8 mouse cellular contexts compared by ENCODE assay signal in the genomic region with DNA sequence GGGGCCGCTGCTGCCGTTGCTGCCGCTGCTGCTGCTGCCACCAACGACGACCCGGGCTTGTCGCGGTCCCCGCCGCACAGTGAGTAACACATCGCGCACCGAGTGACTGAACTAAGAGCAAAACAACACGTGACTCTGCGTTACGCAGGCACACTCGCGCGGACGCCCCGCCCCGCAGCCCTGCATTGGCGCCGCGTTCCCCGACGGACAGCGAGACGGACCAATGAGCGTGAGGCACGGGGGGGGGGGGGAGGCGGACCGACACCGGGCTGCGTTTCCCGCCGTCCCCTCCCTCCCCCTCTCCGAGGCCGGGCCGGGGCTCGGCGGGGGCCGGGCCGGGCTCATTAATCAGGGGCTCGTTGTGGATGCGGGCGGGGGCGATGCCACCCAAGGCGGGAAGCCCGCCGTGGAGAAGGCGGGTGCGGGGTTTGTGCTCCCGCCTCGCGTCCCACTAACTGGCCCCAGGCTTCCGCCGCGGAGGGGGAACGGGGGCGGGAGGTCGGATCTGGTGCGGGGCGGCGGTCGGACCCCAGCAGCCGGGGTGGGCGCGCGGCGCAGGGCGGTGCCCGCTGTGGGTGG. TPM values are rescaled to one million over a fixed set of nuclear protein-coding genes. Genes with fewer than 3 reads are reported as not detected.
DNase-seq lines count a peak whose midpoint lies in the region; ATAC-seq lines count a peak whose summit lies in the region.

No protein-coding gene starts in this region.

- peaks cover 42% of the 10 kb centered on the region for H3K4me1 ChIP-seq in intestine, embryonic 15.5 days (replicated peaks)

- H3K36me3 ChIP-seq in intestine, embryonic 15.5 days, result peaks cover 8% of the 10 kb centered on the region; the same call in 1 of the 2 replicates

- H3K4me2 ChIP-seq in intestine, embryonic 15.5 days (replicated peaks), result peak overlapping the region; percentile 85

- no peaks in the 10 kb centered on the region for H3K27me3 ChIP-seq in intestine, embryonic 15.5 days (replicated peaks)

- H3K9me3 ChIP-seq in intestine, embryonic 15.5 days, result no peaks in the 10 kb centered on the region

- H3K27ac ChIP-seq in intestine, embryonic 15.5 days, result peak overlapping the region; percentile 99

- ATAC-seq in intestine, embryonic 15.5 days, result peak; percentile 89

- intact Hi-C loops in gastrocnemius, postnatal 36 days (cut with DNase I), result loop anchor here (2.0 to 5.0 kb wide), 4 partner anchors 47 to 572 kb away; no protein-coding TSS in a partner anchor
- intact Hi-C loops in left cerebral cortex, postnatal 14 days (cut with DNase I), result loop anchor here (5.0 to 10.0 kb wide), 5 partner anchors 84 to 534 kb away; no protein-coding TSS in a partner anchor

- peak overlapping the region; percentile 81 for H3K4me3 ChIP-seq in intestine, embryonic 15.5 days (replicated peaks)

- peak; percentile 96 for DNase-seq in adrenal gland, adult 8-10 months
- peak; percentile 95 for DNase-seq in embryo, embryonic 11.5 days (ENCODE audit: low read depth, low spot score)
- DNase-seq in gastrocnemius, postnatal 36 days, result peak; percentile 93 to 96
- peak; percentile 98 to 99 for DNase-seq in left cerebral cortex, postnatal 14 days (ENCODE audit: low spot score in 2 of 2)
- peak; percentile 96 for DNase-seq in mesoderm, embryonic 11.5 days (ENCODE audit: low read depth, low spot score)
- DNase-seq in right cerebral cortex, postnatal 25 days, result peak; percentile 97
- peak; percentile 91 to 97 for DNase-seq in urinary bladder, postnatal 36 days (ENCODE audit: low spot score in 2 of 2)

- H3K9ac ChIP-seq in intestine, embryonic 15.5 days, result peak overlapping the region; percentile 91

- under 1% methylated on average over 71 of the region's 73 CpGs for WGBS in intestine, embryonic 15.5 days

RNA-seq across cellular contexts. Expression of gene Irs2, which starts 0.7 kb away (rescaled TPM):
- 10 to 100 TPM; 18.6 to 28.6 (median 20.4) TPM for total RNA-seq in adrenal gland, adult 8-10 months (2022)
- 10 to 100 TPM; 17.9 to 18.9 TPM for total RNA-seq in gastrocnemius, postnatal 36 days (2021)
- polyA plus RNA-seq in intestine, embryonic 15.5 days (2015; fragmentation: Nextera tagmentation; extraction: Ambion mirVana), result 6.1 and 7.2 TPM in 2 replicates
- 10 to 100 TPM; 53.0 to 60.0 TPM for total RNA-seq in left cerebral cortex, postnatal 14 days (2021)

Comparison
In these comparisons a context has a peak if more than half of its experiments do, and no peak if none do; other contexts are left out.
1. Peak in every context shown above with its lines: DNase-seq, ATAC-seq, H3K4me3 ChIP-seq and H3K27ac ChIP-seq.